Mouse (Mus musculus) cerebellum, adult 2 months (tissue): ENCODE measurements at regions not wholly inside any gene's neighbourhood (a gene's known extent, or its start where the extent isn't known, plus 50 kb on each side); places are given as distances from the start of the nearest gene placed in this dataset.
"Not testable (repeated sequence)": the region's sequence is repeated elsewhere in the genome, so short reads cannot be mapped to it uniquely, and the experiment has no call there.

Experiments used
- CTCF ChIP-seq: fragments of 200-500 bp; IDR thresholded peaks from 2 replicates; pipeline ENCODE4 v1.5.1; 2011; ENCODE audit warnings: low read depth, mild to moderate bottlenecking, control low read depth, low read length, moderate library complexity, borderline replicate concordance; ENCODE audit not compliant: insufficient read depth
- POLR2A ChIP-seq: fragments of 200-500 bp; IDR thresholded peaks from 2 replicates; pipeline ENCODE4 v1.6.1; 2011; ENCODE audit warnings: low read length, control low read depth, borderline replicate concordance; ENCODE audit not compliant: insufficient read depth

DNA sequence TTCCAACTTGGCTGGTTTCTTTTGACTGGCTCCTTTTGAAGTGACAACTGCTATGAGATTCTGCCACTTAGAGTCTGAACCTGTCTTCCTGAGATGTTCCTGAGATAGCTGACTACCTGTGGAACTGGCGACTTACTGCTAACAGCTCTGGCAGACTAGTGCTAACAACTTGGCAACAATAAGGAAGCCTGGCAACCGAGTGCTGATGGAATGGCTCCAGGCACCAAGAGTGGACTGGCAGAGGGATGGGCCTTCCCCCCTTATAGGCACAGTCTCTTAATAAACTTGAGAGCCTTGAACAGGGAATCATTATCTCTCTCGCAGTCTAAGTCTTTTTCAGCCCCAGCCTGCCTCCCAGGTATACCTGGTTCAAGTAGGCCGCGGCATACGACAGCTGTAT lies 404.1 kb downstream of the Hdgfl1 start:
- not testable (repeated sequence) for TF ChIP-seq POLR2A, CTCF
